Mouse (Mus musculus) lung, postnatal 0 days (tissue): ENCODE data around the gene Asb16.

Source experiments
- CTCF ChIP-seq: IDR thresholded peaks from 2 replicates; pipeline ENCODE4 v1.5.1; 2016; ENCODE audit warnings: antibody characterized with exemption, mild to moderate bottlenecking
- EP300 ChIP-seq: IDR thresholded peaks from 2 replicates; pipeline ENCODE4 v1.6.1; 2016; ENCODE audit warnings: antibody characterized with exemption, mild to moderate bottlenecking, control low read depth

- TF ChIP-seq EP300, result no peak
- TF ChIP-seq CTCF, result no peak
These were observed 9.2 kb downstream of the Asb16 start for GRCm38 (mm10) chr11:102277754-102278153.
